Mouse (Mus musculus): ENCODE data around the gene Phf2.

DNA sequence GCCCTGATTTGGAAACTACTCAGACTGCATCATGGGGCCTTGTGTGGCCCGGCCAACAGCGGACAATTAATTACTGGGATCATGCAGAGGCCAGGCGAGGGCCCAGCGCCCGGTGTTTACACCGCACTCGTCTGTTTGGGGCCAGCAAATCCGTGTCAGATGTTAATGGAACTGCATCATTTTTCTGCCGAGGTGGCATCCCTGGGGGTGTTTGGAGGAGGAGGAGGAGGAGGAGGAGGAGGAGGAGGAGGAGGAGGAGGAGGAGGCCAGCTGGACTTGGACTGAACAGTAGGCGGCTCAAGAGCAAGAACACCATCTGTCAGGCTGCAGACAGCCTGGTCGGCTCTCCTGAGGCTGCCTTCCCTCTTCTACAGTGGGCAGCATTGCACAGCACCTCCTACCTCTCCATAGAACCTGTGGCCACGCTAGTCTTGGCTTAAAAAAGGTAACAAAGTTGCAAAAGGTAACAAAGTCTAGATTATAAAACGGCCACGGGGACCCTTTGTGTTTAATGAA is 72.6 kb downstream of the Phf2 start:
- TF ChIP-seq CTCF (IDR thresholded peaks at IDR 0.05; ENCODE audit: borderline replicate concordance, insufficient read depth, low read length) (no peak), POLR2A (IDR thresholded peaks at IDR 0.05; ENCODE audit: low read depth, low read length) (no peak)

All from embryonic fibroblast, embryonic 13.5 days (primary cell).